Mouse (Mus musculus) layer of hippocampus, postnatal 36 days (tissue): Measurements from ENCODE around the gene Gstm2. TPM values are rescaled to one million over a fixed set of nuclear protein-coding genes. Genes with fewer than 3 reads are reported as not detected.

Experiments
- DNase-seq, 2 experiments: peaks; one replicate each; pipeline ENCODE4 v3.0.0; 2022
- total RNA-seq, 2 experiments: library from RNA; stranded (reverse); gene quantifications; 2 replicates each; pipeline ENCODE4 v1.2.3; 2021

The Gstm2 gene
- total RNA-seq, 2 experiments from 2014 or later, result 3.1 to 3.6 TPM

DNA sequence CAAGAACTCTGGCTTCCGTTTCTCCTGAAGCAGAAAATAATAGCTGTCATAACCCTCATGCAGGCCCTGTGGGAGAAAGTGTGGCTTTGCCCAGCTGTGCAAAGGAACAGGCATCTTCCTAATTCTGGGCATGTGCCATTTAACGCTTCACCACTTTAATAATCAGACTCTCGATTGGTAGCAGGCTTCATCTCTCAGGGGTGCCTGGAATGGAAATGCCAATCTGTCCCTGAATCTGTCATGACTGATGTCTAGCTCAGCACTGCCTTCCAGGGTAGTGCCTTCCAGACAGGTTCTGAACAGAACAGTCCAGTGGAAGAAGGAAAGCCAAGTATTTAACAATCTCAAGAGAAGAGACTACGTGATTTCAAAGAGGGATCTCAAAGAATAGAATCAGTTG, 45.0 kb downstream of the Gstm2 start:
- DNase-seq, result peak in 1 of 2 experiments; percentile 26

DNA sequence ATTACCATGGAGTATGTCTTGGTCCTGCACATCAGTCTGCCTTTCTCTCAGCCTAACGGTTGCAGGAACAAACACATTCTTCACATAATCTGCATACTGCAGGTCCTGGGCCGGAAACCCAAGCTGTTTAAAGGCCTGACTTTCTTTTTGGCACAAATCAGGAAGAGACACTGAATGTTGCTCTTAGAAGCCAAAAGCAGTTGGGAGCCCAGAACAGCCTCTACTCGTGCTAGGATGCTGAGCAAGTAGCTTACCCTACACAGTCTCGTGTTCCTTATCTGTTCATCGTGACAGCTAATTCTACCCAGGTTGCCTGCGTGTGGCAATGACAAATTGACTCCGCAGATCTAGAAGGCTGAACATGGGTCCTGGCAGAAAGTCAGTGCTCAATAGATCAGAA, 45.7 kb downstream of the Gstm2 start:
- DNase-seq, result no peak

DNA sequence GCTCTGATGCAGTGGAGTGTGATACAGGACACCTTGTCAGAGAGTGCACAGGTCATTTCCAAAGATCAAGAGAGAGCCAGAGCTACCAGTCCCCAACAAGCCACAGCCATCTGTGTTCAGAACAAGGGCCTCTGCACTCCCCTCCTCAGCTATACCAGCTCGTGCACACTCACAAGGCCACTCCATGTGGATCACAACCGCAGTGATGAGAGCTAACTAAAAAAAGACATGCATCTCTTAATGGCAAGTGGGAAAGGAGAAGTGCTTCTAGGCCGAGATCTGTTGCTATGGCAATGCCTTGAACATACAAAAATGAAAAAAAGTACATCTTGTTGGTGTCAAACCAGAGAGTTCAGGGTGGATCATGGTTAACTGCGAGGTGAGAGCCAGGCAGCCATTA, 46.4 kb downstream of the Gstm2 start:
- DNase-seq, result no peak

GRCm38 (mm10) chr3:107939403-107939802, 46.9 kb downstream of the Gstm2 start:
- DNase-seq, result peak in 1 of 2 experiments; percentile 39

GRCm38 (mm10) chr3:107935888-107936287, 50.4 kb downstream of the Gstm2 start:
- no peak for DNase-seq

DNA sequence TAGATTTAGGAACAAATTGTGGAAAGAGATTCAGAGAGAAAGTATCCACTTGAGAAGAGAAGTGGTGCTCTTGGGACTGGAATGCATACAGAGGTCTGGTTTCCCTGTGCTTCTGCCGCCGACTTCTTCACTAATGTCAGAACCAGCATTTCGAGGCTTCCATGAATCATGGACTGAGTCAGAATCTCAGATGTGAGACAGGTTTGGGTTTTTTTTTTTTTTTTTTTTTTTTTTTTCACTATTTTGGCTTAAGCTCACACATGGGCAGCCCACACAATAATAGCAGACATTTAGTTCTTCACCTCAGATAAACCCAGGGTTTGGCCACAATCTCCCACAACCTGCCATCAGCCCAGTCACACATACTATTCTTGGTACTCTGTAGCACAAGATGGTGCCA, 51.0 kb downstream of the Gstm2 start:
- DNase-seq, result no peak

- DNase-seq, result no peak
Observed at GRCm38 (mm10) chr3:107932128-107932527, 54.1 kb downstream of the Gstm2 start.

Other genes with a start within 250 kb of the Gstm2 start
- gene Csf1, start 226.0 kb downstream of the Gstm2 start, total RNA-seq, result 10 to 100 TPM; 19.0 to 20.1 TPM
- not detected for gene Eps8l3, start 109.2 kb downstream of the Gstm2 start, total RNA-seq
- 100 to 1,000 TPM; 258 to 289 TPM for gene Gstm5, start 90.6 kb downstream of the Gstm2 start, total RNA-seq
- 100 to 1,000 TPM; 161 to 173 TPM for gene Gstm7, start 54.6 kb downstream of the Gstm2 start, total RNA-seq
- 10 to 100 TPM; 15.0 to 16.0 TPM for gene Gstm6, start 42.7 kb downstream of the Gstm2 start, total RNA-seq
- gene Gstm3, start 17.2 kb downstream of the Gstm2 start, total RNA-seq, result not detected
- 100 to 1,000 TPM; 311 to 336 TPM for gene Gstm1, start 31.5 kb upstream of the Gstm2 start, total RNA-seq
- 10 to 100 TPM; 11.3 to 12.4 TPM for gene Gstm4, start 58.4 kb upstream of the Gstm2 start, total RNA-seq
- gene Ampd2, start 100.2 kb upstream of the Gstm2 start, total RNA-seq, result 10 to 100 TPM; 74.2 to 76.2 TPM
- gene Gnat2, start 106.3 kb upstream of the Gstm2 start, total RNA-seq, result not detected
- gene Gnai3, start 159.7 kb upstream of the Gstm2 start, total RNA-seq, result 10 to 100 TPM; 32.4 to 32.9 TPM
- gene Gpr61, start 168.4 kb upstream of the Gstm2 start, total RNA-seq, result 10 to 100 TPM; 15.6 to 15.9 TPM
- 10 to 100 TPM; 65.0 to 69.0 TPM for gene Amigo1, start 199.9 kb upstream of the Gstm2 start, total RNA-seq
- gene Cyb561d1, start 214.8 kb upstream of the Gstm2 start, total RNA-seq, result 10 to 100 TPM; 16.4 to 16.5 TPM
- gene Atxn7l2, start 224.5 kb upstream of the Gstm2 start, total RNA-seq, result 10 to 100 TPM; 25.7 to 28.9 TPM
- gene Sypl2, start 240.2 kb upstream of the Gstm2 start, total RNA-seq, result 1 to 10 TPM; 2.0 to 2.3 TPM